Mouse (Mus musculus) urinary bladder, adult 2 months (tissue): ENCODE results near the gene Alox12. TPM values are rescaled to one million over a fixed set of nuclear protein-coding genes. Genes with fewer than 3 reads are reported as not detected.

ENCODE experiments used
- DNase-seq: peaks from one replicate; pipeline ENCODE4 v3.0.0; 2022; ENCODE audit warnings: low spot score
- polyA plus RNA-seq: library from polyadenylated mRNA; depleted of rRNA; stranded (reverse); fragments of >200 nt; gene quantifications from 2 replicates; pipeline ENCODE4 v1.2.3, GENCODE M21; 2012

The Alox12 gene
- polyA plus RNA-seq, 1 experiment: 15.3 TPM

- peak; percentile 74 for DNase-seq
Observed at GRCm38 (mm10) chr11:70220731-70221602, 34.2 kb downstream of the Alox12 start, which contains the start of gene Slc16a13. Gene Slc16a13 (minus strand): TSS chr11:70221064.

- DNase-seq: no peak
Observed at GRCm38 (mm10) chr11:70220323-70220722, 34.8 kb downstream of the Alox12 start.

- no peak for DNase-seq
Observed at GRCm38 (mm10) chr11:70219873-70220272, 35.3 kb downstream of the Alox12 start.

- DNase-seq: no peak
Observed at GRCm38 (mm10) chr11:70218741-70219470, 36.2 kb downstream of the Alox12 start.

GRCm38 (mm10) chr11:70218039-70218438, 37.1 kb downstream of the Alox12 start:
- DNase-seq: no peak

GRCm38 (mm10) chr11:70216103-70216502, 39.0 kb downstream of the Alox12 start:
- DNase-seq: no peak

GRCm38 (mm10) chr11:70215301-70215700, 39.9 kb downstream of the Alox12 start:
- DNase-seq: no peak

GRCm38 (mm10) chr11:70214856-70215209, 40.3 kb downstream of the Alox12 start:
- DNase-seq: no peak

- no peak for DNase-seq
Observed at GRCm38 (mm10) chr11:70214191-70214855, 40.8 kb downstream of the Alox12 start.

GRCm38 (mm10) chr11:70213736-70214135, 41.4 kb downstream of the Alox12 start:
- DNase-seq: no peak

GRCm38 (mm10) chr11:70212896-70213295, 42.3 kb downstream of the Alox12 start:
- DNase-seq: no peak

GRCm38 (mm10) chr11:70212423-70212822, 42.7 kb downstream of the Alox12 start, which contains the start of gene Slc16a11:
Gene Slc16a11 (plus strand): TSS chr11:70212752.
- DNase-seq: no peak

GRCm38 (mm10) chr11:70211972-70212371, 43.2 kb downstream of the Alox12 start:
- no peak for DNase-seq

- no peak for DNase-seq
Observed at GRCm38 (mm10) chr11:70210681-70211080, 44.5 kb downstream of the Alox12 start.

- DNase-seq: no peak
Observed at GRCm38 (mm10) chr11:70208778-70209388, 46.3 kb downstream of the Alox12 start.

GRCm38 (mm10) chr11:70207283-70207682, 47.9 kb downstream of the Alox12 start:
- no peak for DNase-seq

- DNase-seq: no peak
Observed at GRCm38 (mm10) chr11:70206801-70207200, 48.4 kb downstream of the Alox12 start.

GRCm38 (mm10) chr11:70201691-70202090, 53.5 kb downstream of the Alox12 start:
- DNase-seq: peak; percentile 68

GRCm38 (mm10) chr11:70200036-70200608, 55.0 kb downstream of the Alox12 start:
- no peak for DNase-seq

- no peak for DNase-seq
Observed at GRCm38 (mm10) chr11:70199107-70199506, 56.0 kb downstream of the Alox12 start.

- DNase-seq: no peak
Observed at GRCm38 (mm10) chr11:70198332-70198731, 56.8 kb downstream of the Alox12 start.
